Mouse (Mus musculus) stomach, embryonic 16.5 days (tissue): ENCODE data around the gene Matn1. TPM values are rescaled to one million over a fixed set of nuclear protein-coding genes. Genes with fewer than 3 reads are reported as not detected.

Experiments
- ATAC-seq: fragments of 200-750 bp; cut with Nextera tagmentation; 2 replicates; pipeline ENCODE4 v1.8.0; 2017; ENCODE audit warnings: moderate number of reproducible peaks, moderate TSS enrichment; ENCODE audit not compliant: insufficient read depth, low FRiP score
- H3K27ac ChIP-seq: fragments of 300-500 bp; sonication (generic); 2 replicates; pipeline ENCODE4 v1.5.1; 2014; ENCODE audit warnings: low read length
- H3K27me3 ChIP-seq: fragments of 300-500 bp; sonication (generic); 2 replicates; pipeline ENCODE4 v1.6.1; 2014; ENCODE audit warnings: low read length, control low read depth, mixed read lengths; ENCODE audit not compliant: control insufficient read depth, insufficient read depth
- H3K36me3 ChIP-seq: fragments of 300-500 bp; sonication (generic); 2 replicates; pipeline ENCODE4 v1.6.1; 2014; ENCODE audit warnings: low read length; ENCODE audit not compliant: control insufficient read depth, insufficient read depth
- H3K4me1 ChIP-seq: fragments of 300-500 bp; sonication (generic); 2 replicates; pipeline ENCODE4 v1.6.1; 2014; ENCODE audit warnings: low read length, control low read depth, mixed read lengths; ENCODE audit not compliant: control insufficient read depth, insufficient read depth
- H3K4me2 ChIP-seq: fragments of 300-500 bp; sonication (generic); 2 replicates; pipeline ENCODE4 v1.6.1; 2014; ENCODE audit warnings: low read depth, low read length, mixed read lengths
- H3K4me3 ChIP-seq: fragments of 300-500 bp; sonication (generic); replicated peaks from 2 replicates; pipeline ENCODE4 v1.5.1; 2014; ENCODE audit warnings: mild to moderate bottlenecking, low read length
- H3K9ac ChIP-seq: fragments of 300-500 bp; sonication (generic); 2 replicates; pipeline ENCODE4 v1.6.1; 2014; ENCODE audit warnings: low read length
- H3K9me3 ChIP-seq: fragments of 300-500 bp; sonication (generic); replicated peaks from 2 replicates; pipeline ENCODE4 v1.6.1; 2016; ENCODE audit warnings: low read length, control low read depth; ENCODE audit not compliant: control insufficient read depth
- WGBS: fragments of 180-500 bp; shearing (Covaris S2); extraction: QIAGEN DNeasy Blood & Tissue Kit; methylation state at CpG from one replicate; pipeline ENCODE4 v1.1.7; 2014; 5-methylcytosine and 5-hydroxymethylcytosine counted together
- polyA plus RNA-seq: library from polyadenylated mRNA; unstranded; fragments of >200 nt; fragmentation: Nextera tagmentation; extraction: Ambion mirVana; gene quantifications from 2 replicates; pipeline ENCODE4 v1.2.1, GENCODE M21; 2015

Matn1 gene
- polyA plus RNA-seq, 1 experiment from 2014 or later: 0.06 TPM

DNA sequence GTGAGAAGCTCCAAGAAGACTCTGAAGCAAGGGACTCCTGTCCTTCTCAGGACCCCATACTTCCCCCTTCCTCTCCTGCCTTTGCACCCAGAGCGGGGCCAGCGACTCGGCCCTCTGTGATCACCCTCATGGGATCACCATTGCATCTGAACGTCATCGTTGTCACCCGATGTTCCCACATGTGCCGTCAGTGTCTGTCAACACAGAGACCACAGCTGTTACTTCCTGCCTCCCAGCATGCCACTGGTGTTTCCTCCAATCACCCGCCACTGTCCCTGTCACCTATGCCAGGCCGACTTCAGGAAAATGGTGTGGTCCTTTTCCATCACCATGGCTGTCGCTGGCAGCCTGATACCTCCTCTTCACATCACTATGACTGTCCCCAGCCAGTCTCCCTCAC, 22.2 kb upstream of the Matn1 start:
- no peak for ATAC-seq
- Histone ChIP-seq H3K27ac (no peak overlapping the region), H3K27me3 (no peaks in the 10 kb centered on the region), H3K4me3 (no peak overlapping the region), H3K9ac (no peak overlapping the region), H3K36me3 (no peaks in the 10 kb centered on the region), H3K4me2 (no peak overlapping the region), H3K9me3 (no peaks in the 10 kb centered on the region), H3K4me1 (no peaks in the 10 kb centered on the region)
- WGBS: 68% methylated on average over 10 of the region's 10 CpGs

DNA sequence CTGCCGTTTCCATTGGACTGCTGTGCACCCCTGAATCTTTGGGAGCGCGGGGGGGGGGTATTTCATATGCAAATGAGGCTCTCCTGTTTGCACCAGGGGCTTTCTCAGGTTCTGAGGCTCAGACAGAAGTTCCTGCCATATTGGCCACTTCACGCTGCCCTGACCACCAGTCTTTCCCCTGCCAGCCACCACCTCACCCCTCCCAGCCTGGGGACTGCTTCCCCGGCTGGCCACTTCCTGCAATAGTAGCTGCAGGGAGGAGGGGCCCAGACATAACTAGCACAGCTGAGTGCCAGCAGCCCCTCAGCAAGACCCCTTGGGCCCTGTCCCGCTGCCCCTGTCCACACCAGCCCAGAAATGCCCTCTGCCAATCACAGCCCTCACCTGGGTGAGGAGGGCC, 17.9 kb upstream of the Matn1 start:
- WGBS: 54% methylated on average over 6 of the region's 6 CpGs
- Histone ChIP-seq H3K36me3 (no peaks in the 10 kb centered on the region), H3K9ac (no peak overlapping the region), H3K27me3 (no peaks in the 10 kb centered on the region), H3K4me1 (no peaks in the 10 kb centered on the region), H3K9me3 (no peaks in the 10 kb centered on the region), H3K27ac (no peak overlapping the region), H3K4me2 (no peak overlapping the region), H3K4me3 (no peak overlapping the region)
- ATAC-seq: no peak

DNA sequence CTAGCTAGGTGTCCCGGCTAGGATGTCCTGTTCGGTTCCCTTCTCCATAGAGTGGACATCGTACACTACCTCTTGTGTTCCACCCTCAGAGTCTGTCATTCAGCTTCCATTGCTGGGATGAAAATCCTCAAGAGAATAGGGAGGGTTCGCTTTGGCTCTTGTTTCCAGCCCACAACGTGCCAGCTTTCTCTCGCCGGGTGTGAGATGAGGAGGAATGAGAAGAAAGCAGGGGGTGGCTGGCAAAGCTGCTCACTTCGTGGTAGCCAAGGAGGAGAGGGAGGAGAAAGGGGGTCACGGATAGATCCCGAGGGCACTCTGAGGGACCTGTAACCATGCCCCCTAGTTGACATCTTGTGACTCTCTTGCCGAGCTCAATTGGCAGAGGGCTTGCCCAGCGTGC, 16.4 kb upstream of the Matn1 start:
- ATAC-seq: no peak
- Histone ChIP-seq H3K27ac (no peak overlapping the region), H3K27me3 (no peaks in the 10 kb centered on the region), H3K36me3 (no peaks in the 10 kb centered on the region), H3K4me1 (no peaks in the 10 kb centered on the region), H3K4me2 (no peak overlapping the region), H3K9me3 (no peaks in the 10 kb centered on the region), H3K4me3 (no peak overlapping the region), H3K9ac (no peak overlapping the region)
- WGBS: 83% methylated on average over 12 of the region's 12 CpGs

DNA sequence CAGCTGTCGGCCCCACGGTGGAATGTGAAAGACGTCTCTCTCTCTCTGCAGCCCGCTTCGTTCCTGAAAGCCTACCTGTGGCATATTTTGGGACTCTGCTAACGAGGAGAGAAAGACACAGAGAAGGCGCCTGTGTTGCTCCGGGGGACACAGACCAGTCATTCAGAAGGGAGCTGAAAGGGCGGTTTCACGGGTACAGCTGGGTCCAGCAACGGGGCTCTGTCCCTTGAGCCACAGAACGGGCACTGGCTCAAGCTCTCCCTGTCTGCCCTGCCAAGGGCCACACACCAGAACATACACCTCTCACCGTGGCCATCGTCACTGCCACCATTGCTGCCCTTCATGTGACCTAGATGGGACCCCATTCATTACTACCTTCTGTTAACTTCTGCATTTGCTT, 1.5 kb upstream of the Matn1 start:
- H3K9ac ChIP-seq: no peak overlapping the region
- H3K9me3 ChIP-seq: no peaks in the 10 kb centered on the region
- no peaks in the 10 kb centered on the region for H3K4me1 ChIP-seq
- 38% methylated on average over 14 of the region's 14 CpGs for WGBS
- H3K27ac ChIP-seq: no peak overlapping the region
- H3K4me2 ChIP-seq: no peak overlapping the region
- no peak overlapping the region for H3K4me3 ChIP-seq
- no peak for ATAC-seq
- H3K36me3 ChIP-seq: no peaks in the 10 kb centered on the region
- no peaks in the 10 kb centered on the region for H3K27me3 ChIP-seq

DNA sequence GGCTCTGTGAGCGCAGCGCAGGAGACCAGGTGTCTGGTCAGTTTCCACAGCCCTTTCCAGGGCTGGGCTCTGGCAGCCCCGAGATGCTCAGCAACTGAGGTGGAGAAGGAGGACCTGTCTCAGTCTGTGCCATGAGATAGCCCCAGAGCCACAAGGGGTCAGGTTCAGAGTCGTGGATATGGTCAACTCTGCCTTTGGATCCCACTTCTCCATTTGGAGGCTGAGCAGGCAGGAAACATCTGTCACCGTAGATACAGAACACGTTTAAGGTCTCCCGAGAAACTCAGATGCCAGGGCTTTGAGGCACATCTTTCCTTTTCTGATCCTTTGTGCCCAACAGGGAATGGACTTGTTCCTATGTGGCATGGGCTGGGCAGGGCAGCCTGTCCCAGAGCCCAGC, 594 bp downstream of the Matn1 start:
- Histone ChIP-seq H3K27ac (no peak overlapping the region), H3K27me3 (no peaks in the 10 kb centered on the region), H3K9ac (no peak overlapping the region), H3K9me3 (no peaks in the 10 kb centered on the region), H3K4me1 (no peaks in the 10 kb centered on the region), H3K4me3 (no peak overlapping the region), H3K36me3 (no peaks in the 10 kb centered on the region), H3K4me2 (no peak overlapping the region)
- 69% methylated on average over 7 of the region's 7 CpGs for WGBS
- ATAC-seq: no peak

DNA sequence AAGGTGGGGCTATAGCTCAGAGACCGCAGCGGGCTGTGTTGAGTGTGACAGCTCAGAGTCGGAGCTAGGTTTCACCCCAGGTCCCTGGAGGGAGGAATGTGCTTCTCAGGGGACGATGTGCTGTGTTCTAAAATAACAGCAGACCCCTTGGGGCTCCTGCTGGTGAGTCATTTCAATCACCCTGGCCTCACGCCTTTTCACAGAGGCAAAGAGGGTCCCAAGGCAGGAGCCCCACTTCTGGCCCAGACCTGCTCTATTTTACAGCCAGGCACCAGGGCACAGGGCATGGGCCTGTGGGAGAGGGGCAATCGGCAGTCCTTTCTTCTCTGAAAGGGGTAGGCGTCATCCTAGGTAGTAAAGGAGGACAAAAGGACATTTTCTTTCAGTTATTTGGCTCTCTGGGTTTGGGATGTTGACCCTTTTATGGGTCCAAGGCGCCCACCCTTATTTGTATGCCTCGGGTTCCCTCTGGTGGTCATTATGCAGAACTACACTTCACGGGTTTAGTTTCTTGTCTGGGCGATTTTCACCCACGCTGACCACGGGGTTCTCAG, 3.0 kb downstream of the Matn1 start:
- ATAC-seq: 0 out of 2 replicates have a peak, but pooled peaks have one; percentile 15
- no peak overlapping the region for H3K27ac ChIP-seq
- H3K9me3 ChIP-seq: no peaks in the 10 kb centered on the region
- no peak overlapping the region for H3K4me2 ChIP-seq
- H3K4me3 ChIP-seq: no peak overlapping the region
- peak overlapping the region; percentile 16 for H3K9ac ChIP-seq
- H3K36me3 ChIP-seq: no peaks in the 10 kb centered on the region
- 25% methylated on average over 13 of the region's 13 CpGs for WGBS
- H3K4me1 ChIP-seq: no peaks in the 10 kb centered on the region
- H3K27me3 ChIP-seq: no peaks in the 10 kb centered on the region

DNA sequence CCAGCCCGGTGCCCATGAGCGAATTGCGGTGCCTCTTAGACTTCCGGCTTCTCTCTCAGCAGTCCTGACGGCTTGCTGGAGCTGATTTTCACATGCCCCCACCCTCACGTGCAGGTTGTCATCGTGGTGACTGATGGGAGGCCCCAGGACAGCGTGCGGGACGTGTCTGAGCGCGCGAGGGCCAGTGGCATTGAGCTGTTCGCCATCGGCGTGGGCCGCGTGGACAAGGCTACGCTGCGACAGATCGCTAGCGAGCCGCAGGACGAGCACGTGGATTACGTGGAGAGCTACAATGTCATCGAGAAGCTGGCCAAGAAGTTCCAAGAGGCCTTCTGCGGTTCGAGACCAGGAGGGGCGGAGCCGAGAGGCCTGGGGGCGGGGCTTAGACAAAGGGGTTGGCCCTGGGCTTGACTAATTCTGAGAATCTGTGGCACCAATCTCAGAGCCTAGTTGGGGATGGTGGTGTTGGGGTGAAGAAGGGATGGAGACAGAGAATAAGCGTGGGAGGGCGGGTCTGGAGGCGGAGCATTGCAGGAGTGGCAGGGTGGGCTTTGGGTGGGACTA, 5.7 kb downstream of the Matn1 start:
- H3K36me3 ChIP-seq: no peaks in the 10 kb centered on the region
- ATAC-seq: no peak
- no peak overlapping the region for H3K9ac ChIP-seq
- H3K9me3 ChIP-seq: no peaks in the 10 kb centered on the region
- 73% methylated on average over 35 of the region's 35 CpGs for WGBS
- H3K4me3 ChIP-seq: no peak overlapping the region
- no peaks in the 10 kb centered on the region for H3K27me3 ChIP-seq
- no peak overlapping the region for H3K27ac ChIP-seq
- no peaks in the 10 kb centered on the region for H3K4me1 ChIP-seq
- H3K4me2 ChIP-seq: no peak overlapping the region

DNA sequence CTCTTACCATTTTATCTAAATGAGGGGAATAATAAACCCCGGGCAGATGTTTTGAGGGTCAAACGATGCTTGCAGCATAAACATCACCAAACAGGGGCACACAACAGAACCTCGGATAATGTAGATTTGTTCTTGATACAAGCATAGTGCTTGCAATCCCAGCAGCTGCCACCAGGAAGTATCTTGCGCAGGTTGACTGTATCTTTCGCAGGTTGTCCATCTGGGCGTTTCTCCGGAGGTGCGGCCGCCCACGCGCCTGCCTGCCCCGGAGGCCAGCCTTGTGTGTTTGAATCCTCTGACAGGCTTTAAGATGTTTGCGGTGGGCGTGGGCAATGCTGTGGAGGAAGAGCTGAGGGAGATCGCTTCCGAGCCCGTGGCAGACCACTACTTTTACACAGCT, 8.3 kb downstream of the Matn1 start:
- no peak overlapping the region for H3K4me2 ChIP-seq
- WGBS: 35% methylated on average over 17 of the region's 17 CpGs
- H3K36me3 ChIP-seq: no peaks in the 10 kb centered on the region
- no peak overlapping the region for H3K27ac ChIP-seq
- no peaks in the 10 kb centered on the region for H3K9me3 ChIP-seq
- H3K9ac ChIP-seq: no peak overlapping the region
- ATAC-seq: no peak
- H3K4me3 ChIP-seq: no peak overlapping the region
- no peaks in the 10 kb centered on the region for H3K4me1 ChIP-seq
- no peaks in the 10 kb centered on the region for H3K27me3 ChIP-seq

DNA sequence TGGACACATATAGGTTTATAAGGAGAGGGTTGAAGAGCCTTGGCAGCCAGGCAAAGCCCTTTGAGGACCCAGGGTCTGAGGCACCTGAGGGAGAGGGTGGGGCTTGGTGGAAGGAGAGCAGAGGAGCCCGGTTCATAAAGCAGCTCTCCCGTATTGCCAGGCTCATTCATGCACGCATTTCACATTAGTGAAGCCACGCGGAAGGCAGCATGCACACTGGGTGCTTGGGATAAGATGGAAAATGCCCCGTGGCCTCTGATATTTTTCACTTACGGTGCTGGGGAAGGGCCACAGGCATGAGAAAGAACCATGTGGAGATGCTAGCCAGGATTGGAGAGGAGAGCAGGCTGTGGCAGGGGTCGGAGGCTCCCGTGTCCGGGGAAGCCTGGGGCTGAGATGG, 13.0 kb downstream of the Matn1 start:
- no peaks in the 10 kb centered on the region for H3K4me1 ChIP-seq
- H3K9me3 ChIP-seq: no peaks in the 10 kb centered on the region
- no peak for ATAC-seq
- no peak overlapping the region for H3K9ac ChIP-seq
- no peak overlapping the region for H3K4me3 ChIP-seq
- H3K36me3 ChIP-seq: no peaks in the 10 kb centered on the region
- WGBS: 77% methylated on average over 10 of the region's 10 CpGs
- H3K4me2 ChIP-seq: no peak overlapping the region
- H3K27ac ChIP-seq: no peak overlapping the region
- no peaks in the 10 kb centered on the region for H3K27me3 ChIP-seq
